Mouse (Mus musculus) kidney, postnatal 0 days (tissue): Measurements from ENCODE around the gene Tigd2. TPM values are rescaled to one million over a fixed set of nuclear protein-coding genes. Genes with fewer than 3 reads are reported as not detected.

Source experiments
- ATAC-seq: fragments of 200-750 bp; cut with Nextera tagmentation; replicated peaks from 2 replicates; pipeline ENCODE4 v1.8.0; 2017; ENCODE audit warnings: low read depth, moderate number of reproducible peaks, moderate TSS enrichment, moderate library complexity; ENCODE audit not compliant: low FRiP score
- DNase-seq: peaks from one replicate; pipeline ENCODE4 v3.0.0-alpha.2; 2016; ENCODE audit warnings: low spot score
- H3K27ac ChIP-seq: fragments of 300-500 bp; sonication (generic); 2 replicates; pipeline ENCODE4 v1.5.1; 2014; ENCODE audit warnings: mild to moderate bottlenecking
- H3K27me3 ChIP-seq: fragments of 300-500 bp; sonication (generic); 2 replicates; pipeline ENCODE4 v1.6.1; 2014; ENCODE audit warnings: low read length, mixed read lengths; ENCODE audit not compliant: insufficient read depth
- H3K36me3 ChIP-seq: fragments of 300-500 bp; sonication (generic); 2 replicates; pipeline ENCODE4 v1.6.1; 2014; ENCODE audit warnings: low read length, mixed read lengths; ENCODE audit not compliant: insufficient read depth
- H3K4me1 ChIP-seq: fragments of 300-500 bp; sonication (generic); replicated peaks from 2 replicates; pipeline ENCODE4 v1.6.1; 2014; ENCODE audit warnings: antibody characterized with exemption, low read length, mixed read lengths; ENCODE audit not compliant: insufficient read depth
- H3K4me2 ChIP-seq: fragments of 300-500 bp; sonication (generic); 2 replicates; pipeline ENCODE4 v1.6.1; 2014; ENCODE audit warnings: mild to moderate bottlenecking, low read length, moderate library complexity, mixed read lengths
- H3K4me3 ChIP-seq: fragments of 300-500 bp; sonication (generic); replicated peaks from 2 replicates; pipeline ENCODE4 v1.5.1; 2014; ENCODE audit warnings: low read depth, low read length
- H3K9ac ChIP-seq: fragments of 300-500 bp; sonication (generic); 2 replicates; pipeline ENCODE4 v1.6.1; 2014; ENCODE audit warnings: low read depth, low read length
- H3K9me3 ChIP-seq: fragments of 300-500 bp; sonication (generic); replicated peaks from 2 replicates; pipeline ENCODE4 v1.6.1; 2016; ENCODE audit warnings: low read length, inconsistent platforms, mixed read lengths
- CTCF ChIP-seq: IDR thresholded peaks from 2 replicates; pipeline ENCODE4 v1.5.1; 2016; ENCODE audit warnings: antibody characterized with exemption, low read depth, mild to moderate bottlenecking, moderate library complexity
- WGBS: fragments of 180-500 bp; shearing (Covaris S2); extraction: QIAGEN DNeasy Blood & Tissue Kit; methylation state at CpG from one replicate; pipeline ENCODE4 v1.1.7; 2014; 5-methylcytosine and 5-hydroxymethylcytosine counted together
- polyA plus RNA-seq: library from polyadenylated mRNA; unstranded; fragments of >200 nt; fragmentation: Nextera tagmentation; extraction: Ambion mirVana; gene quantifications from 2 replicates; pipeline ENCODE4 v1.2.1, GENCODE M21; 2015

Tigd2 gene
- polyA plus RNA-seq, 1 experiment from 2014 or later = 16.9 TPM

GRCm38 (mm10) chr6:59233191-59233590, 24.5 kb downstream of the Tigd2 start:
- H3K27ac ChIP-seq = no peak overlapping the region
- H3K36me3 ChIP-seq = no peaks in the 10 kb centered on the region
- H3K4me2 ChIP-seq = no peak overlapping the region
- DNase-seq (no peak), ATAC-seq (no peak)
- H3K9ac ChIP-seq = no peak overlapping the region
- no peak for TF ChIP-seq CTCF
- no peaks in the 10 kb centered on the region for H3K27me3 ChIP-seq
- no peaks in the 10 kb centered on the region for H3K4me1 ChIP-seq
- H3K4me3 ChIP-seq = no peak overlapping the region
- H3K9me3 ChIP-seq = no peaks in the 10 kb centered on the region

DNA sequence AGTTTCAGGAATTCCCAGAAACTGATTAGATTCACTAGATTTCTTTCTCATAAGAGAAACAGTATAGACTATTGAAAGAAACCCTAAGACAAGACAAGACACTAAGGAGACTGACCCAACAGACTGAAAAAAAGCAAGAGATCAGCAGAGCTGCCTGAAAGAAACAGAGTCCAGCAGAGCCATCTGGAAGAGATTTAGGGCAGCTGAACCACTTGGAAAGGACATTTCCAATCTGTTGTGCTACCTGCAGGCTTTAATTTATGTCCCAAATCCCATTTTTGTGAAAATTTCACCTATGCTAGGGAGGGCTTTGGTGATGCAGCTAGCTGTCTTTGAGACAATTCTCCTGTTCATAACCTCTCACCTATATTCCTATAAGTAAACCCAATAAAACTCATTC, 25.0 kb downstream of the Tigd2 start:
- TF ChIP-seq CTCF = no peak
- Histone ChIP-seq H3K4me2 (no peak overlapping the region), H3K4me3 (no peak overlapping the region), H3K9ac (no peak overlapping the region), H3K9me3 (no peaks in the 10 kb centered on the region), H3K36me3 (no peaks in the 10 kb centered on the region), H3K4me1 (no peaks in the 10 kb centered on the region), H3K27me3 (no peaks in the 10 kb centered on the region), H3K27ac (no peak overlapping the region)
- ATAC-seq (no peak), DNase-seq (no peak)

- Histone ChIP-seq H3K27me3 (no peaks in the 10 kb centered on the region), H3K9me3 (no peaks in the 10 kb centered on the region), H3K36me3 (no peaks in the 10 kb centered on the region), H3K4me2 (no peak overlapping the region), H3K27ac (no peak overlapping the region), H3K4me3 (no peak overlapping the region), H3K4me1 (no peaks in the 10 kb centered on the region), H3K9ac (no peak overlapping the region)
- no peak for ATAC-seq
- TF ChIP-seq CTCF = peak; percentile 80
- 31% methylated on average over 2 of the region's 2 CpGs for WGBS
- DNase-seq = peak; percentile 75
Measured at GRCm38 (mm10) chr6:59249675-59250074, 41.0 kb downstream of the Tigd2 start.

DNA sequence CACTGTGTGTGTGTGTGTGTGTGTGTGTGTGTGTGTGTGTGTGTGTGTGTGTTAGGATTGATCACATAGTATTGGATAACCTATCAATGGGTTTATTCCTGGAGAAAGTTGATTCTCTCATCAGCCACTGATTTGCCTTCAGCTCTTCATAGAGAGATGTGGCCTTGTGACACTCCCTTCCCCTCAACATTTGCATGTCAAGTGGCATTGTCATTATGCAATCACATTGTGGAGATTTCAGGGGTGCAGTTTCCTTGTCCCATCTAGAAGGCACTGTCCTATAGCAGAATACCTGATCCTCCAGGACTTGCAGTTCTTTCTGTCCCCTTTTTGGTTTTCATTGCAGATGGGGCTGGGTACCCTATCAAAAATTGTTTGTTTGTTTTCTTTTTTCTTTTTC, 41.9 kb downstream of the Tigd2 start:
- TF ChIP-seq CTCF = no peak
- DNase-seq (no peak), ATAC-seq (no peak)
- Histone ChIP-seq H3K4me1 (no peaks in the 10 kb centered on the region), H3K27me3 (no peaks in the 10 kb centered on the region), H3K9ac (no peak overlapping the region), H3K4me3 (no peak overlapping the region), H3K27ac (no peak overlapping the region), H3K36me3 (no peaks in the 10 kb centered on the region), H3K4me2 (no peak overlapping the region), H3K9me3 (no peaks in the 10 kb centered on the region)

DNA sequence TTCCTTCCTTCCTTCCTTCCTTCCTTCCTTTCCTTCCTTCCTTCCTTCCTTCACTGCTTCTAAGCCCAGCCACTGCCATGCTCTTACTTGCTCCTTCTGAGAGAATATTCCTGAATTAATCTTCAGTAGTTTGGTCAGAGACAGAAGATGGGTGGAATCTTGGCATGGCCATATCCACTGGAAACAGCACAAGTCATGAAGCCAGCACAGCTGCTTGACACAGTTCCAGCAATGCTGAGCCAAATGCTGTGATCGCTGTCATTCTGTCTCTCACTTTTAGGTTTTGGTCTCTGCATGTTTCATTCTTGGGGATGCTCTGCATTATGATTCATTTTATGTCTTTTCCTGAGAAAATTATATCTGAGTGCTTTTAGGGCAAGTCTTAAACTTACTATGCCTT, 47.2 kb downstream of the Tigd2 start:
- Histone ChIP-seq H3K9me3 (no peaks in the 10 kb centered on the region), H3K4me2 (no peak overlapping the region), H3K9ac (no peak overlapping the region), H3K27me3 (no peaks in the 10 kb centered on the region), H3K4me1 (no peaks in the 10 kb centered on the region), H3K36me3 (no peaks in the 10 kb centered on the region), H3K27ac (no peak overlapping the region), H3K4me3 (no peak overlapping the region)
- no peak for TF ChIP-seq CTCF
- no peak for ATAC-seq
- DNase-seq = no peak
- 100% methylated on average over 1 of the region's 1 CpGs for WGBS

Other genes starting within 250 kb of the Tigd2 start
- 13.5 and 15.9 TPM in 2 replicates for gene Fam13a, start 184.3 kb upstream of the Tigd2 start, polyA plus RNA-seq
- gene Gprin3, start 217.4 kb downstream of the Tigd2 start, polyA plus RNA-seq = 2.3 and 2.4 TPM in 2 replicates